Mouse (Mus musculus) stomach, postnatal 0 days (tissue): ENCODE measurements around the gene Zfp592. TPM values are rescaled to one million over a fixed set of nuclear protein-coding genes. Genes with fewer than 3 reads are reported as not detected.

ENCODE experiments used
- ATAC-seq: fragments of 200-750 bp; cut with Nextera tagmentation; 2 replicates; pipeline ENCODE4 v1.8.0; 2017; ENCODE audit not compliant: low FRiP score, low TSS enrichment
- DNase-seq: peaks from one replicate; pipeline ENCODE4 v3.0.0-alpha.2; 2016; ENCODE audit warnings: low spot score
- H3K27ac ChIP-seq: fragments of 300-500 bp; sonication (generic); replicated peaks from 2 replicates; pipeline ENCODE4 v1.5.1; 2014; ENCODE audit warnings: mild to moderate bottlenecking, control low read depth
- H3K27me3 ChIP-seq: fragments of 300-500 bp; sonication (generic); 2 replicates; pipeline ENCODE4 v1.6.1; 2014; ENCODE audit warnings: low read length; ENCODE audit not compliant: control insufficient read depth, insufficient read depth
- H3K36me3 ChIP-seq: fragments of 300-500 bp; sonication (generic); 2 replicates; pipeline ENCODE4 v1.6.1; 2014; ENCODE audit warnings: low read length, mixed read lengths; ENCODE audit not compliant: control insufficient read depth, insufficient read depth
- H3K4me1 ChIP-seq: fragments of 300-500 bp; sonication (generic); replicated peaks from 2 replicates; pipeline ENCODE4 v1.6.1; 2014; ENCODE audit warnings: antibody characterized with exemption; ENCODE audit not compliant: control insufficient read depth, insufficient read depth
- H3K4me2 ChIP-seq: fragments of 300-500 bp; sonication (generic); replicated peaks from 2 replicates; pipeline ENCODE4 v1.6.1; 2014; ENCODE audit warnings: low read depth, mild to moderate bottlenecking, control low read depth, moderate library complexity
- H3K4me3 ChIP-seq: fragments of 300-500 bp; sonication (generic); 2 replicates; pipeline ENCODE4 v1.5.1; 2014; ENCODE audit warnings: low read depth, low read length, control low read depth
- H3K9ac ChIP-seq: fragments of 300-500 bp; sonication (generic); 2 replicates; pipeline ENCODE4 v1.6.1; 2014; ENCODE audit warnings: mild to moderate bottlenecking, low read length, control low read depth, mixed read lengths
- H3K9me3 ChIP-seq: fragments of 300-500 bp; sonication (generic); 2 replicates; pipeline ENCODE4 v1.6.1; 2016; ENCODE audit warnings: low read length; ENCODE audit not compliant: control insufficient read depth
- CTCF ChIP-seq: IDR thresholded peaks from 2 replicates; pipeline ENCODE4 v1.5.1; 2016; ENCODE audit warnings: antibody characterized with exemption, low read depth, mild to moderate bottlenecking, moderate library complexity
- EP300 ChIP-seq: optimal IDR thresholded peaks from 2 replicates; pipeline ENCODE3; 2016; ENCODE audit warnings: antibody characterized with exemption
- WGBS: fragments of 180-500 bp; shearing (Covaris S2); extraction: QIAGEN DNeasy Blood & Tissue Kit; methylation state at CpG from one replicate; pipeline ENCODE4 v1.1.7; 2014; 5-methylcytosine and 5-hydroxymethylcytosine counted together
- polyA plus RNA-seq: library from polyadenylated mRNA; unstranded; fragments of >200 nt; fragmentation: Nextera tagmentation; extraction: Ambion mirVana; gene quantifications from 2 replicates; pipeline ENCODE4 v1.2.1, GENCODE M21; 2015

Gene Zfp592
- polyA plus RNA-seq, 1 experiment from 2014 or later, result 3.0 TPM

- DNase-seq (peak; percentile 28), ATAC-seq (no peak)
- Histone ChIP-seq H3K9ac (no peak overlapping the region), H3K27me3 (no peaks in the 10 kb centered on the region), H3K27ac (no peak overlapping the region), H3K4me2 (no peak overlapping the region), H3K36me3 (peaks cover 46% of the 10 kb centered on the region), H3K4me3 (no peak overlapping the region), H3K9me3 (no peaks in the 10 kb centered on the region), H3K4me1 (no peaks in the 10 kb centered on the region)
- 69% methylated on average over 2 of the region's 2 CpGs for WGBS
- TF ChIP-seq CTCF (no peak), EP300 (no peak)
These were observed 46.2 kb downstream of the Zfp592 start for GRCm38 (mm10) chr7:81039711-81040110.

DNA sequence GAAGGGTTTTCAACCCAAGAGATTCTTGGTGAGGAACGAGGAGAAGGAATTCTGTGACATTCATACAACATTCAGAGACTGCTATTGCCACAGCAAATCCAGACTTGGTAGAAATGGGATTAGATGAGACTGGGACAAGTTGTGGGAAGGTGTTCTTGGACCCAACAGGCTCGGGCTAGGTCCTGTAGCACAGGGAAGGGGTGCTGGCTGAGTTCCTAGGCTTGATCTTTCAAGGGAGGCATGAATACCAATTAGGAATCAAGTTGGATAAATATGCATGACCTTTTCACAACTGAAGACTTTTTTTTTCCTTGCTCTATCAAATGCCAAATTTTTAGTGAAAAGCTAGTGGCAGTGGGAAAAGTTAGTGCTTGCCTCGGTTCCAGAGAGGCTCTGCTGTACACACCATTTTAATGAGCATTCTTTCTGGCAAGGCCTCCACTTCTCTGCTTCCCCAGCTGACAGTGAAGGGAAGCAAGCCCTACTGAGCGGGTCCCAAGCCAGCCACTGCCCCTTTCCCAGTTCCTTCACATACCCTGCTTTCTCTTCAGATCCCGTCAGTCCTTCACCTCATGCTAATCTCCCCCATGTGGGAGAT is 49.6 kb downstream of the Zfp592 start:
- ATAC-seq (no peak), DNase-seq (no peak)
- Histone ChIP-seq H3K27me3 (no peaks in the 10 kb centered on the region), H3K36me3 (peaks cover 34% of the 10 kb centered on the region), H3K4me3 (no peak overlapping the region), H3K9ac (no peak overlapping the region), H3K9me3 (no peaks in the 10 kb centered on the region), H3K4me2 (no peak overlapping the region), H3K27ac (no peak overlapping the region), H3K4me1 (no peaks in the 10 kb centered on the region)
- 76% methylated on average over 5 of the region's 5 CpGs for WGBS
- TF ChIP-seq CTCF (no peak), EP300 (no peak)

GRCm38 (mm10) chr7:81047847-81048246 is 54.4 kb downstream of the Zfp592 start:
- H3K4me2 ChIP-seq, result no peak overlapping the region
- no peak for ATAC-seq
- H3K27me3 ChIP-seq, result no peaks in the 10 kb centered on the region
- H3K4me3 ChIP-seq, result no peak overlapping the region
- no peak for TF ChIP-seq EP300
- no peak for TF ChIP-seq CTCF
- H3K36me3 ChIP-seq, result peaks cover 5% of the 10 kb centered on the region; the same call in 1 of the 2 replicates
- 84% methylated on average over 3 of the region's 3 CpGs for WGBS
- H3K9me3 ChIP-seq, result no peaks in the 10 kb centered on the region
- no peak overlapping the region for H3K9ac ChIP-seq
- DNase-seq, result no peak
- no peak overlapping the region for H3K27ac ChIP-seq
- H3K4me1 ChIP-seq, result no peaks in the 10 kb centered on the region

GRCm38 (mm10) chr7:81048513-81048912 is 55.0 kb downstream of the Zfp592 start:
- no peak overlapping the region for H3K9ac ChIP-seq
- no peak for ATAC-seq
- 81% methylated on average over 2 of the region's 2 CpGs for WGBS
- H3K4me3 ChIP-seq, result no peak overlapping the region
- H3K36me3 ChIP-seq, result peaks cover 3% of the 10 kb centered on the region; the same call in 1 of the 2 replicates
- H3K27ac ChIP-seq, result no peak overlapping the region
- H3K4me2 ChIP-seq, result no peak overlapping the region
- H3K9me3 ChIP-seq, result no peaks in the 10 kb centered on the region
- DNase-seq, result no peak
- TF ChIP-seq EP300 (no peak), CTCF (no peak)
- H3K27me3 ChIP-seq, result no peaks in the 10 kb centered on the region
- no peaks in the 10 kb centered on the region for H3K4me1 ChIP-seq

DNA sequence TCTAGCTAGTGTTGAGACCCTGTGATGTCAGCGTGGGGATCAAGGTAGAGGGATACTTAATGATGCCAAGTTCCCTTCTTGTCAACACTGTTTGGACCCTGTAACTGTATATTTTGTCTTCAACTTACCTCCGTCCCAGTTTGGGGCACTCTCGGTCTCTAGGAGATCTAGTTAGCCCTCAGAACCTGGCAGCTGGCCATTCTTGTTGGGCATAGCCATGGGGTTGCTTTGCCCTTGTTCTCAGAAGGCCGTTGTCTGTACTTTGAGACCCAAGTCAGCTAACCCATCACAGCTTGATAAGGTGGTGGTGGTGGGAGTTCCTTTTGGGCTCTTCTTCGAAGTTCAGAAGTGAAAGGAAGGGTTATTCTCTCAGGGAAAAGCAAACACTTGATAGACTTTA is 56.5 kb downstream of the Zfp592 start:
- no peak overlapping the region for H3K9ac ChIP-seq
- no peak overlapping the region for H3K4me2 ChIP-seq
- H3K27me3 ChIP-seq, result no peaks in the 10 kb centered on the region
- no peak for TF ChIP-seq EP300
- no peak for TF ChIP-seq CTCF
- no peaks in the 10 kb centered on the region for H3K9me3 ChIP-seq
- no peaks in the 10 kb centered on the region for H3K36me3 ChIP-seq
- ATAC-seq (no peak), DNase-seq (no peak)
- no peaks in the 10 kb centered on the region for H3K4me1 ChIP-seq
- whole genome bisulfite sequencing, result 83% methylated on average over 5 of the region's 5 CpGs
- H3K4me3 ChIP-seq, result no peak overlapping the region
- H3K27ac ChIP-seq, result no peak overlapping the region

DNA sequence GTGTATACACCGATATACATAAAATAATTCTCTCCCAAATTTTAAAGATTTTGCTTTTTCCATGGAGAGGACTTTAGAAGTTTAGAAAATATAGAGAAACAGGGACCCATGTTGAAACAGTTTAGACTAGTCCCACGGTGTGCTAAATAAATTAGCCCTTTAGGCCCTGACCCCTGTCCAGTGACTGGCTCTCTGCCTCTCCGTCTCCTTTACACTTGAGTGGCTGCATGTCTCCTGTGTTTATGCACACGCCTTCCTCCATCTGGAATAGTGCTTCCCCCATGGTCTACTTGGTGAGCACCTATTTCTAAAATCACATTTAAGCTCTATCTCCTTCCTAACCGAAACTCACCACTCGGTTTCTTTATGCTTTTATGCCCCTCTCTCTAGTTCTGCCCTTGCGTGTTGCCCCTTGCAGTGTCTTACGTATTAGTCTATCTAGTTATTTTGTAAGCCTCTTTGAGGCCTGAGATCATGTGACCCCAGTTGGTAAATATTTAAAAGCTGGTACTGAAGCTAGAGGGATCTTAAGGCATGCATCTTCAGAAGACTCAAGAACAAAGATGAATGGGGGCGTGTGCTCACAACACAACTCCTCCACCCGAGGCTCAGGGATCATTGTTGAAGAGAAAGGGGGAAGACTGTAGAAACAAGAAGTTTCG is 62.4 kb downstream of the Zfp592 start:
- Histone ChIP-seq H3K36me3 (no peaks in the 10 kb centered on the region), H3K27me3 (no peaks in the 10 kb centered on the region), H3K9me3 (no peaks in the 10 kb centered on the region), H3K27ac (no peak overlapping the region), H3K4me1 (no peaks in the 10 kb centered on the region), H3K4me2 (no peak overlapping the region), H3K9ac (no peak overlapping the region), H3K4me3 (no peak overlapping the region)
- WGBS, result 62% methylated on average over 11 of the region's 11 CpGs
- no peak for ATAC-seq
- TF ChIP-seq CTCF (no peak), EP300 (no peak)
- DNase-seq, result no peak
